Mouse (Mus musculus) cerebellum, adult 2 months (tissue): ENCODE measurements around the gene Gm17651.

ENCODE experiments used
- CTCF ChIP-seq: fragments of 200-500 bp; IDR thresholded peaks from 2 replicates; pipeline ENCODE4 v1.5.1; 2011; ENCODE audit warnings: low read depth, mild to moderate bottlenecking, control low read depth, low read length, moderate library complexity, borderline replicate concordance; ENCODE audit not compliant: insufficient read depth
- POLR2A ChIP-seq: fragments of 200-500 bp; IDR thresholded peaks from 2 replicates; pipeline ENCODE4 v1.6.1; 2011; ENCODE audit warnings: low read length, control low read depth, borderline replicate concordance; ENCODE audit not compliant: insufficient read depth

- TF ChIP-seq CTCF (peak; percentile 47; the same call in 1 of the 2 replicates), POLR2A (no peak)
These were observed 7.0 kb upstream of the Gm17651 start for GRCm38 (mm10) chr3:97681321-97682158.
